Mouse (Mus musculus) effector memory CD4-positive, alpha-beta T cell, adult 7 months (primary cell): ENCODE data around the gene Slc5a6. TPM values are rescaled to one million over a fixed set of nuclear protein-coding genes. Genes with fewer than 3 reads are reported as not detected.

Source experiments
- polyA plus RNA-seq: library from polyadenylated mRNA; unstranded; fragments of 100-300 nt; shearing (Covaris generic); gene quantifications from one replicate; pipeline ENCODE4 v1.2.1, GENCODE M21; 2017

Gene Slc5a6
- polyA plus RNA-seq = 5.9 TPM

GRCm38 (mm10) chr5:31048763-31049641, at the start of gene Slc5a6:
Gene Slc5a6 (minus strand): TSS chr5:31048924.

GRCm38 (mm10) chr5:31054261-31055215, 5.8 kb upstream of the Slc5a6 start, which contains the start of gene Cad:
Gene Cad (plus strand): TSS chr5:31054780.

GRCm38 (mm10) chr5:31047848-31048762, 619 bp downstream of the Slc5a6 start, which contains the start of gene Atraid:
Gene Atraid (plus strand): TSS chr5:31048312.

Other genes starting within 250 kb of the Slc5a6 start
- 12.2 TPM for gene Mapre3, start 234.3 kb downstream of the Slc5a6 start, polyA plus RNA-seq
- gene Tmem214, start 180.9 kb downstream of the Slc5a6 start, polyA plus RNA-seq = 42.7 TPM
- gene Agbl5, start 160.2 kb downstream of the Slc5a6 start, polyA plus RNA-seq = 7.4 TPM
- gene Ost4, start 141.1 kb downstream of the Slc5a6 start, polyA plus RNA-seq = 327 TPM
- 0.84 TPM for gene Emilin1, start 135.5 kb downstream of the Slc5a6 start, polyA plus RNA-seq
- gene Khk, start 127.5 kb downstream of the Slc5a6 start, polyA plus RNA-seq = 12.2 TPM
- gene Cgref1, start 103.3 kb downstream of the Slc5a6 start, polyA plus RNA-seq = not detected
- 193 TPM for gene Preb, start 88.6 kb downstream of the Slc5a6 start, polyA plus RNA-seq
- 0.18 TPM for gene Tcf23, start 80.3 kb downstream of the Slc5a6 start, polyA plus RNA-seq
- gene Atraid, start 612 bp downstream of the Slc5a6 start, polyA plus RNA-seq = 54.6 TPM
- 19.3 TPM for gene Cad, start 5.9 kb upstream of the Slc5a6 start, polyA plus RNA-seq
- gene Dnajc5g, start 57.4 kb upstream of the Slc5a6 start, polyA plus RNA-seq = not detected
- gene Slc30a3, start 59.3 kb upstream of the Slc5a6 start, polyA plus RNA-seq = 0.22 TPM
- not detected for gene Trim54, start 67.8 kb upstream of the Slc5a6 start, polyA plus RNA-seq
- not detected for gene Ucn, start 89.9 kb upstream of the Slc5a6 start, polyA plus RNA-seq
- 22.2 TPM for gene Mpv17, start 105.3 kb upstream of the Slc5a6 start, polyA plus RNA-seq
- gene Gm29609, start 131.0 kb upstream of the Slc5a6 start, polyA plus RNA-seq = 0.72 TPM
- gene Gtf3c2, start 131.2 kb upstream of the Slc5a6 start, polyA plus RNA-seq = 85.8 TPM
- gene Snx17, start 144.3 kb upstream of the Slc5a6 start, polyA plus RNA-seq = 84.4 TPM
- 33.5 TPM for gene Eif2b4, start 144.5 kb upstream of the Slc5a6 start, polyA plus RNA-seq
- 26.7 TPM for gene Zfp513, start 153.4 kb upstream of the Slc5a6 start, polyA plus RNA-seq
- gene Ppm1g, start 171.8 kb upstream of the Slc5a6 start, polyA plus RNA-seq = 154 TPM
- 252 TPM for gene Nrbp1, start 191.9 kb upstream of the Slc5a6 start, polyA plus RNA-seq
- not detected for gene Gm9970, start 192.3 kb upstream of the Slc5a6 start, polyA plus RNA-seq
- 29.2 TPM for gene Krtcap3, start 202.8 kb upstream of the Slc5a6 start, polyA plus RNA-seq
- 11.4 TPM for gene Ift172, start 242.2 kb upstream of the Slc5a6 start, polyA plus RNA-seq
- gene Fndc4, start 247.2 kb upstream of the Slc5a6 start, polyA plus RNA-seq = 3.8 TPM
- 0.80 TPM for gene Gckr, start 248.5 kb upstream of the Slc5a6 start, polyA plus RNA-seq